Mouse (Mus musculus) small intestine, adult 2 months (tissue): Measurements from ENCODE around the gene Pik3r6. TPM values are rescaled to one million over a fixed set of nuclear protein-coding genes. Genes with fewer than 3 reads are reported as not detected.

Experiments
- H3K27ac ChIP-seq: fragments of 200-500 bp; 2 replicates; pipeline ENCODE4 v1.5.1; 2012; ENCODE audit warnings: low read depth, low read length, control low read depth, inconsistent platforms; ENCODE audit not compliant: insufficient read depth
- H3K27me3 ChIP-seq: fragments of 200-500 bp; 2 replicates; pipeline ENCODE4 v1.6.1; 2012; ENCODE audit warnings: mild to moderate bottlenecking, moderate library complexity, low read length, inconsistent platforms; ENCODE audit not compliant: control insufficient read depth, insufficient read depth
- H3K36me3 ChIP-seq: fragments of 200-500 bp; 2 replicates; pipeline ENCODE4 v1.6.1; 2012; ENCODE audit warnings: mild to moderate bottlenecking, low read length, control low read depth, inconsistent platforms; ENCODE audit not compliant: control insufficient read depth, insufficient read depth
- H3K4me1 ChIP-seq: fragments of 200-500 bp; 2 replicates; pipeline ENCODE4 v1.6.1; 2012; ENCODE audit warnings: low read length, inconsistent platforms, mixed read lengths; ENCODE audit not compliant: control insufficient read depth, insufficient read depth, insufficient read length
- H3K4me3 ChIP-seq: fragments of 200-500 bp; 2 replicates; pipeline ENCODE4 v1.5.1; 2012; ENCODE audit warnings: low read depth, mild to moderate bottlenecking, control low read depth, inconsistent platforms, low read length, moderate library complexity
- CTCF ChIP-seq: fragments of 200-500 bp; IDR thresholded peaks from 2 replicates; pipeline ENCODE4 v1.5.1; 2012; ENCODE audit warnings: low read depth, mild to moderate bottlenecking, control low read depth, inconsistent platforms, low read length, moderate library complexity, mixed read lengths; ENCODE audit not compliant: insufficient replicate concordance, insufficient read length; ENCODE audit errors: extremely low read depth
- POLR2A ChIP-seq: fragments of 200-500 bp; IDR thresholded peaks from 2 replicates; pipeline ENCODE4 v1.6.1; 2012; ENCODE audit warnings: low read depth, mild to moderate bottlenecking, control low read depth, inconsistent platforms, low read length, moderate library complexity
- WGBS: fragments of 180-500 bp; shearing (Covaris S2); methylation state at CpG from one replicate; pipeline ENCODE4 v1.1.7; 2018; 5-methylcytosine and 5-hydroxymethylcytosine counted together
- polyA plus RNA-seq: library from polyadenylated mRNA; depleted of rRNA; stranded (reverse); fragments of >200 nt; gene quantifications from 2 replicates; pipeline ENCODE4 v1.2.3, GENCODE M21; 2012

Pik3r6 gene
- polyA plus RNA-seq, 1 experiment = 2.1 TPM

DNA sequence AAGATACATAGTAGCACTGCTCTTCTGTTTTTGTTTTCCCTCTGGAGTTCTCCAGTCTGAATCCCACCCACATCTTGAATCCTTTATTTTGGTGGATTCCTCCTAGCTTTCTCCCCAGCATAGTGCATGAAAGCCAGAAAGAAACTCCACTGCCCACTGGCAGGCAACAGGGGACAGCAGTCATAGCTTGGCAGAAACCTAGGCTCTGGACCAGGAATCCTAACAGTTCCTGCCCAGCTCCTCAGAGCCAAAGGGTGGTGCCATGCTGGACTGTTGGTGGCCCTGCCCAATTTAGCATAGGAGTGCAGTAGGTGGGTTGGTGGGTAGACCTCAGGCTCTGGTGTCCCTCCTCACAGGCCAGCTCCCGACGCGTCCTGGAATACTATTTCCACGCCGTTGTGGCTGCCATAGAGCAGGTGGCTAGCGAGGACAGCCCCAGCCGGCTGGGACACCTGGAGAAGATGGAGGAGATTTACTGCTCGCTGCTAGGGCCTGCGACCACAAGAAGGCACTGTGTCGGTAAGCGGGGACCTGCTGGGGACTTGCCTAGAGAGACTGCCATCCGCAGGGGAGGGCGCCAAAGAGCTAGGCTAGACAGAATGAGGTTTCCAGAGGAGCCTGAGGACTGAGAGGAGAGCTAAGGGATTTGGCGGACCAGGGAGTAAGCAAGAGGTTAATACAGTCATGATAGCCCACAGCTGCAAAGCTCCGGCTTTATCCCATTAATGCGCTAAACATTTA, 28.4 kb downstream of the Pik3r6 start:
- WGBS = 22% methylated on average over 16 of the region's 16 CpGs
- H3K4me1 ChIP-seq = no peaks in the 10 kb centered on the region
- H3K27me3 ChIP-seq = no peaks in the 10 kb centered on the region; the same call in 1 of the 2 replicates
- H3K4me3 ChIP-seq = no peak overlapping the region
- H3K36me3 ChIP-seq = no peaks in the 10 kb centered on the region
- no peak overlapping the region for H3K27ac ChIP-seq
- TF ChIP-seq CTCF (0 out of 2 replicates have a peak, but pooled peaks have one; percentile 27), POLR2A (no peak)

GRCm38 (mm10) chr11:68531941-68532535, 29.2 kb downstream of the Pik3r6 start:
- H3K4me1 ChIP-seq = no peaks in the 10 kb centered on the region
- 30% methylated on average over 11 of the region's 11 CpGs for WGBS
- no peaks in the 10 kb centered on the region for H3K36me3 ChIP-seq
- H3K4me3 ChIP-seq = no peak overlapping the region
- H3K27ac ChIP-seq = no peak overlapping the region
- H3K27me3 ChIP-seq = no peaks in the 10 kb centered on the region; the same call in 1 of the 2 replicates
- no peak for TF ChIP-seq POLR2A
- no peak for TF ChIP-seq CTCF

- no peak overlapping the region for H3K27ac ChIP-seq
- H3K27me3 ChIP-seq = no peaks in the 10 kb centered on the region; the same call in 1 of the 2 replicates
- H3K36me3 ChIP-seq = no peaks in the 10 kb centered on the region
- TF ChIP-seq POLR2A (no peak), CTCF (no peak)
- no peak overlapping the region for H3K4me3 ChIP-seq
- no peaks in the 10 kb centered on the region for H3K4me1 ChIP-seq
- 56% methylated on average over 5 of the region's 5 CpGs for WGBS
Observed at GRCm38 (mm10) chr11:68532773-68533172, 30.0 kb downstream of the Pik3r6 start.

DNA sequence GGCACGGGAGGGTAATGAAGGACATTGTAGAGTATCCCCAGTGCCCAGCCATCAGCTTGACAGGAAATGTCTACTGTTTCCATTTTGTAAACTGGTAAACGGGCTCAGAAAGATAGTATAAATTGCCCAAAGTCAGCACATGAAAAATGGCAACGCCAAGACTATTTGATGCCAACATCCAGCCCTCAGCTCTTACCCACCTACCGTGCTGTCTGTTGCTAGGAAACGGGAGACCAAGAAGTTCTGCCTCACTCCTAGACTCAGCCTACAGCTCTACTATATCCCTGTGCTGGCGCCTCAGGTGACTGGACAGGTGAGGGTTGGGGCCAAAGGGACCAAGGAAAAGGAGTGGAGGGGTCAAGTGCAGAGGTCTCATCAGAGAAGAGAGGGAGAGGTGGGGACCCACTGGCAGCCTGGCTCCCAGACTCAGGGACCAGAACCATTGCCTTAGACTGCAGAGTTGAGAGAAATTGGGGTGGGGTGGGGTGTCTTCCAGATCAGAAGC, 31.2 kb downstream of the Pik3r6 start:
- Histone ChIP-seq H3K27me3 (no peaks in the 10 kb centered on the region; the same call in none of the 2 replicates), H3K4me1 (no peaks in the 10 kb centered on the region), H3K36me3 (no peaks in the 10 kb centered on the region), H3K27ac (no peak overlapping the region), H3K4me3 (no peak overlapping the region)
- TF ChIP-seq POLR2A (no peak), CTCF (no peak)
- 79% methylated on average over 6 of the region's 6 CpGs for WGBS

DNA sequence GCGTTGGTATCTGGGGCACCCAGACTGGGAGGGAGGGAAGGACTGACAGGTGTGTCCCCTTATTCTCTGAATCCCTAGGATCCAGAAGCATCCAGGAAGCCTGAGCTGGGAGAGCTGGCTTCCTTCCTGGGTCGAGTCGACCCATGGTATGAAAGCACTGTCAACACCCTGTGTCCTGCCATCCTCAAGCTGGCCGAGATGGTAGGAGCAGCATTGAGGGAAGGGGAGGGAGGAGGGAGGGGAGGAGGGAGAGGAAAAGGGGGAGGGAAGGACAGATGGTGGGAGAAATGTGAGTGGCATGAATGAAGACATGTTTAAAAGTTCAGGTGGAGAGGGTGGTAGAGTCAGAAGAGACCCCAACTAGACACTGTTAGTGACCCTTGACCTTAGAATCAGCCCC, 33.2 kb downstream of the Pik3r6 start:
- Histone ChIP-seq H3K36me3 (no peaks in the 10 kb centered on the region), H3K4me1 (no peaks in the 10 kb centered on the region), H3K27ac (no peak overlapping the region), H3K27me3 (peaks cover 2% of the 10 kb centered on the region), H3K4me3 (no peak overlapping the region)
- 48% methylated on average over 4 of the region's 4 CpGs for WGBS
- TF ChIP-seq POLR2A (no peak), CTCF (no peak)

DNA sequence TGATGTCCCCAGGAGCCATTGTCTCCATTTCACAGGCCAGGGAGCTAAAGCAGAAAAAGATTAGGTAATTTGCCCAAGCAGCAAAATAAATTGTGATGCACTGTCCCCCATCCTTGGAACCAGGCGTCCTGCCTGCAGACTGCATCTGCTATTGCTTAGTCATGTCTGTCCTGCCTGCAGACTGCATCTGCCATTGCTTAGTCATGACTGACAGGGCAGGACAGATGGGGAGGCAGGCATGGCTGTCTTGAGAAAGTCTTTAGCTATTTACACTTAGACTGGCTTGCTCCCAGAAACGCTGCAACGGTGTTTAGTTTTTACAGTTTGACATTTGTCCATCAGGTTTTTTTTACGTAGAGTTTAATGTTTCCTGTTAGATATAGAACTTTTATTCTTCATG, 33.6 kb downstream of the Pik3r6 start:
- TF ChIP-seq POLR2A = no peak
- no peak for TF ChIP-seq CTCF
- 34% methylated on average over 4 of the region's 4 CpGs for WGBS

DNA sequence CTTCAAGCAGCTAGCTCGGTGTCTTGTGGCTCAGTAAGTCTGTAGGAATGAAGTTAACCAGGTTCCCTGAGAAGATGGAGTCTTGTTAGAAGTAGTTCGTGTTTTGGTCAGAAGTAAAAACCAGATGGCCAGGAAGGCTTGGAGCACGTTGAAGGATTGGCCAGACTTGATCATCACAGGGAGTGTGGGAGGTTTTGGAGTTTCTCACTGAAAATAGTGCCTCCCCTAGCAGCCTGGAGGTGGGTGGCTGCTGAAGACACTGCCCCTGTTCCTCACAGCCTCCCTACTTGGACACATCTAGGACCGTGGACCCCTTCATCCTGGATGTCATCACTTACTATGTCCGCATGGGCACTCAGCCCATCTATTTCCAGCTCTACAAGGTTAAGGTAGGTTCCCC, 36.8 kb downstream of the Pik3r6 start:
- Histone ChIP-seq H3K36me3 (no peaks in the 10 kb centered on the region), H3K4me3 (no peak overlapping the region), H3K27ac (no peak overlapping the region), H3K4me1 (no peaks in the 10 kb centered on the region), H3K27me3 (peaks cover 2% of the 10 kb centered on the region)
- WGBS = 70% methylated on average over 5 of the region's 5 CpGs
- no peak for TF ChIP-seq CTCF
- TF ChIP-seq POLR2A = no peak

More for the DNA sequence above, 33.6 kb downstream of the Pik3r6 start:
- peaks cover 2% of the 10 kb centered on the region for H3K27me3 ChIP-seq
- no peaks in the 10 kb centered on the region for H3K36me3 ChIP-seq
- H3K4me1 ChIP-seq = no peaks in the 10 kb centered on the region
- H3K4me3 ChIP-seq = no peak overlapping the region
- no peak overlapping the region for H3K27ac ChIP-seq
